Mouse (Mus musculus): ENCODE data around the gene P2ry6.

The P2ry6 gene

GRCm38 (mm10) chr7:100937481-100937880 is 37.0 kb downstream of the P2ry6 start:
- DNase-seq, result no peak

GRCm38 (mm10) chr7:100933520-100933919 is 40.9 kb downstream of the P2ry6 start:
- no peak for DNase-seq

- no peak for DNase-seq
These were observed 41.9 kb downstream of the P2ry6 start for GRCm38 (mm10) chr7:100932481-100933007.

- DNase-seq, result no peak
These were observed 42.4 kb downstream of the P2ry6 start, which contains the start of gene Arhgef17 for GRCm38 (mm10) chr7:100931926-100932480. TSS of gene Arhgef17 (minus strand) at chr7:100932107.

- no peak for DNase-seq
These were observed 43.0 kb downstream of the P2ry6 start for GRCm38 (mm10) chr7:100931316-100931925.

- DNase-seq, result no peak
These were observed 43.7 kb downstream of the P2ry6 start for GRCm38 (mm10) chr7:100930619-100931315.

- no peak for DNase-seq
These were observed 44.7 kb downstream of the P2ry6 start for GRCm38 (mm10) chr7:100929639-100930303.

GRCm38 (mm10) chr7:100928456-100928855 is 46.0 kb downstream of the P2ry6 start:
- DNase-seq, result no peak

- no peak for DNase-seq
These were observed 47.0 kb downstream of the P2ry6 start for GRCm38 (mm10) chr7:100927287-100928000.

- no peak for DNase-seq
These were observed 48.0 kb downstream of the P2ry6 start for GRCm38 (mm10) chr7:100926311-100926923.

GRCm38 (mm10) chr7:100924674-100925445 is 49.6 kb downstream of the P2ry6 start:
- DNase-seq, result no peak

GRCm38 (mm10) chr7:100924200-100924599 is 50.2 kb downstream of the P2ry6 start:
- DNase-seq, result no peak

GRCm38 (mm10) chr7:100922907-100923306 is 51.5 kb downstream of the P2ry6 start:
- DNase-seq, result no peak

GRCm38 (mm10) chr7:100921289-100921688 is 53.2 kb downstream of the P2ry6 start:
- no peak for DNase-seq

- no peak for DNase-seq
These were observed 54.7 kb downstream of the P2ry6 start for GRCm38 (mm10) chr7:100919809-100920107.

- DNase-seq, result no peak
These were observed 55.2 kb downstream of the P2ry6 start for GRCm38 (mm10) chr7:100919006-100919808.

- DNase-seq, result no peak
These were observed 56.3 kb downstream of the P2ry6 start for GRCm38 (mm10) chr7:100918176-100918575.

- DNase-seq, result no peak
These were observed 56.7 kb downstream of the P2ry6 start for GRCm38 (mm10) chr7:100917751-100918150.

GRCm38 (mm10) chr7:100916526-100916925 is 57.9 kb downstream of the P2ry6 start:
- no peak for DNase-seq

- DNase-seq, result no peak
These were observed 59.2 kb downstream of the P2ry6 start for GRCm38 (mm10) chr7:100915204-100915603.

- DNase-seq, result no peak
These were observed 62.7 kb downstream of the P2ry6 start for GRCm38 (mm10) chr7:100911791-100912190.
